In the genomic region with DNA sequence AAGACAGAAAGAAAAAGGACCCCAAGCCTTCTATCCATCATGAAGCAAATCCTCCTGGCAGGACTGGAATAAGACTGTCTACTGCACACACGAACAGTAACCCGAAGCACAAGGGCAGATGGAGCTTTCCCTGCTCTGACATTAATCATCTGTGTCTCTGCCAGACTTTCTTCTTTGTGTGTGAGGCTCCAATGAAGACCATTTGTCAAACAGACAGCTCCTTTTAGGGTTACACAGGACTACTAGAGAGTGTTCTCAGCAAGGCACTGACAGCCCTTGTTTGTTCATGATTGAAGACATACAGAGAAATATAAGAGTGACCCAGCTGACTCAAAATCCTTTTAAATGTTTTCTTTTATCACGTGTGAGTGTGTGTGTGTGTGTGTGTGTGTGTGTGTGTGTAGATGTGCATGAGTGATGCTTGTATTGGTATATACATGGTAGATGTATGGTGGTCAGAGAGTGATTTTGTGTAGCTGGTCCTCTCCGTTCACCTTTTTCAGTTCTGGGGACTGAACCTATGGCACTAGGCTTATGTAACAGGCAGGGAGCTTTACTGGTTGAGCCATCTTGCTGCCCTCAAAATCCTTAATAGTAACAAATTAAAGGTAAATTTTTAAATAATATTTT, we compare ENCODE assay signal across 11 mouse cellular contexts. TPM values are rescaled to one million over a fixed set of nuclear protein-coding genes. Genes with fewer than 3 reads are reported as not detected.
DNase-seq lines count a peak whose midpoint lies in the region; ATAC-seq and TF ChIP-seq lines count a peak whose summit lies in the region.
"Had no signal": no experiment of that assay in that cellular context is flagged by ENCODE, and none has a peak within 500 bp of the region (broad histone marks: within the 10 kb centered on the region; RNA-seq: fewer than 3 reads in every experiment).

No protein-coding gene starts in this region.

- 64% methylated on average over 4 of the region's 4 CpGs for WGBS in midbrain, postnatal 0 days
- 71% methylated on average over 4 of the region's 4 CpGs for WGBS in midbrain, embryonic 13.5 days

- intact Hi-C loops in gastrocnemius, postnatal 36 days (cut with DNase I), result no loop called here

- no peak overlapping the region for H3K4me2 ChIP-seq in midbrain, postnatal 0 days (ENCODE audit: low read depth, low read length, poor library complexity, severe bottlenecking)
- no peak overlapping the region for H3K4me2 ChIP-seq in midbrain, embryonic 13.5 days (replicated peaks)
- H3K4me2 ChIP-seq: heart, embryonic 11.5 days had no signal

- H3K4me3 ChIP-seq in midbrain, postnatal 0 days (ENCODE audit: low read depth, low read length), result no peak overlapping the region
- H3K4me3 ChIP-seq in midbrain, embryonic 13.5 days (replicated peaks), result no peak overlapping the region

- no peak overlapping the region for H3K9ac ChIP-seq in midbrain, postnatal 0 days (replicated peaks; ENCODE audit: low read length, poor library complexity, severe bottlenecking)
- no peak overlapping the region for H3K9ac ChIP-seq in midbrain, embryonic 13.5 days (replicated peaks)

- H3K4me1 ChIP-seq in midbrain, postnatal 0 days (ENCODE audit: insufficient read depth, low read length), result no peaks in the 10 kb centered on the region
- H3K4me1 ChIP-seq in midbrain, embryonic 13.5 days (replicated peaks), result no peaks in the 10 kb centered on the region

- no peaks in the 10 kb centered on the region for H3K36me3 ChIP-seq in midbrain, postnatal 0 days (ENCODE audit: insufficient read depth, low read length)
- H3K36me3 ChIP-seq in midbrain, embryonic 13.5 days, result no peaks in the 10 kb centered on the region

- no peaks in the 10 kb centered on the region for H3K27me3 ChIP-seq in midbrain, postnatal 0 days (ENCODE audit: insufficient read depth, low read length)
- no peaks in the 10 kb centered on the region for H3K27me3 ChIP-seq in midbrain, embryonic 13.5 days

- TF ChIP-seq CTCF in midbrain, postnatal 0 days (IDR thresholded peaks at IDR 0.05), result no peak

- H3K9me3 ChIP-seq in midbrain, postnatal 0 days (ENCODE audit: low read length), result no peaks in the 10 kb centered on the region
- no peaks in the 10 kb centered on the region for H3K9me3 ChIP-seq in midbrain, embryonic 13.5 days

- H3K27ac ChIP-seq in midbrain, postnatal 0 days (ENCODE audit: low read depth, low read length), result no peak overlapping the region
- H3K27ac ChIP-seq in midbrain, embryonic 13.5 days, result no peak overlapping the region

- DNase-seq in adrenal gland, adult 2 months, result peak; percentile 13
- no peak for DNase-seq in adrenal gland, adult 18-20 months (ENCODE audit: low spot score in 2 of 2)
- peak; percentile 71 for DNase-seq in midbrain, postnatal 0 days (ENCODE audit: low spot score)
- DNase-seq in mesoderm, embryonic 11.5 days (ENCODE audit: low read depth, low spot score), result peak; percentile 88
- DNase-seq in testis, postnatal 14 days (ENCODE audit: low spot score), result no peak
- DNase-seq in gastrocnemius, postnatal 36 days, result no peak
- DNase-seq: lung, postnatal 10 days; thymus, postnatal 36 days had no signal

- no peak for ATAC-seq in midbrain, postnatal 0 days (ENCODE audit: low FRiP score)
- no peak for ATAC-seq in midbrain, embryonic 13.5 days
- no peak for ATAC-seq in inflammation-experienced regulatory T-cells, adult 6 months

RNA-seq across cellular contexts. Expression of a gene that starts 21.8 kb away (rescaled TPM):
- 1 to 10 TPM; 5.6 TPM for total RNA-seq in adrenal gland, adult 2 months (2021)
- polyA plus RNA-seq in adrenal gland, adult 2 months (2012; rRNA removed), result 1.7 and 2.1 TPM in 2 replicates
- 1 to 10 TPM; 4.4 to 9.6 TPM for total RNA-seq in adrenal gland, adult 18-20 months (2021)
- total RNA-seq in midbrain, postnatal 0 days (2014; rRNA removed), result 4.7 and 8.7 TPM in 2 replicates
- 6.6 and 7.9 TPM in 2 replicates for polyA plus RNA-seq in midbrain, postnatal 0 days (2015; fragmentation: Nextera tagmentation; extraction: Ambion mirVana)
- polyA plus RNA-seq in midbrain, embryonic 13.5 days (2015; fragmentation: Nextera tagmentation; extraction: Ambion mirVana), result 4.8 and 6.6 TPM in 2 replicates
- total RNA-seq in gastrocnemius, postnatal 36 days (2021), result 1 to 10 TPM; 2.8 to 3.4 TPM
- polyA plus RNA-seq in inflammation-experienced regulatory T-cells, adult 6 months (2017; shearing (Covaris generic)), result 1 to 10 TPM; 2.0 to 5.2 (median 3.9) TPM

RNA-seq across cellular contexts. Expression of a gene that starts 37.0 kb away (rescaled TPM):
- total RNA-seq in adrenal gland, adult 2 months (2021), result 10 to 100 TPM; 28.3 to 34.2 TPM
- polyA plus RNA-seq in adrenal gland, adult 2 months (2012; rRNA removed), result 20.9 and 24.4 TPM in 2 replicates
- 10 to 100 TPM; 25.7 to 33.4 TPM for total RNA-seq in adrenal gland, adult 18-20 months (2021)
- total RNA-seq in midbrain, postnatal 0 days (2014; rRNA removed), result 111 and 119 TPM in 2 replicates
- 71.2 and 78.6 TPM in 2 replicates for polyA plus RNA-seq in midbrain, postnatal 0 days (2015; fragmentation: Nextera tagmentation; extraction: Ambion mirVana)
- polyA plus RNA-seq in midbrain, embryonic 13.5 days (2015; fragmentation: Nextera tagmentation; extraction: Ambion mirVana), result 70.8 and 75.9 TPM in 2 replicates
- total RNA-seq in gastrocnemius, postnatal 36 days (2021), result 10 to 100 TPM; 19.6 to 20.9 TPM
- polyA plus RNA-seq in inflammation-experienced regulatory T-cells, adult 6 months (2017; shearing (Covaris generic)), result 10 to 100 TPM; 22.7 to 25.8 (median 24.0) TPM

Comparison
In these comparisons a context has a peak if more than half of its experiments do, and no peak if none do; other contexts are left out.
1. DNase-seq: peak in adrenal gland, adult 2 months (single experiment), midbrain, postnatal 0 days (single experiment) and mesoderm, embryonic 11.5 days (single experiment); none in adrenal gland, adult 18-20 months (0 of 2), testis, postnatal 14 days (single experiment) and gastrocnemius, postnatal 36 days (0 of 2).